Mouse (Mus musculus) lung, postnatal 0 days (tissue): ENCODE measurements at regions not wholly inside any gene's neighbourhood (a gene's known extent, or its start where the extent isn't known, plus 50 kb on each side); places are given as distances from the start of the nearest gene placed in this dataset.

Experiments used
- CTCF ChIP-seq: IDR thresholded peaks from 2 replicates; pipeline ENCODE4 v1.5.1; 2016; ENCODE audit warnings: antibody characterized with exemption, mild to moderate bottlenecking
- EP300 ChIP-seq: IDR thresholded peaks from 2 replicates; pipeline ENCODE4 v1.6.1; 2016; ENCODE audit warnings: antibody characterized with exemption, mild to moderate bottlenecking, control low read depth

DNA sequence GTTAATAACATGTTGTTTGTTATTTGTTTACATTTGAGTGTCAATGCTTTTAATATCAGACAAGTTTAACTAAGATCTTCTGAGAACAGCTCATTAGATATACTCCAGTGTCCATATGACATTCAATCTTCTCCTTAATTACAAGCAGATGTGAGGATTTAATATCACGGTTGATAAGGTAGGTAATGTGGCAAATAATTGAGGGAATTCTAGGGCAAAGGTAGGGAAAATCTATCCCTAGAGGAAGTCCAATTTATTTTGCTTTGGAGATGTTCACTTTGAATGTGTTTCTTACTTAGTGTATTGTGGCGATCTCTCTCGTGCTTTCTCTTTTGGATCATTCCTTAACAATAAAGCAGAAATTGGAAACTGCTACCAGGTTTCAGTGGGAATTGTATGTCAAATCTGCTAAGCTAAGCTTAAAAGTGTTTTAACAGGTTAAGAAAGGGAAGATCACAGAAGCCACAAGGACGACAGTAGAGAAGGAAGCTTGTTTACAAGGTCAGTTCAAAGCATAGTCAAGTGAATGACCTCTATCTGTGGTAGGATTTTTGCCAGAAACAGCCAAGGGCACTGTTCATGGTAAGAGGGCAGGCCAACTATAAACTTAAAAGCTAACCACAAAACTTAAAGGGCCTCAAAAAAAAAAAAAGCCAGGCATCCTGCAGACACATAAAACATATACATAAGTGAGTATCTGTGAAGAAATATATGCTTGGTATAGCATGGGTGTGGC, 282.2 kb upstream of the Xrcc4 start:
- TF ChIP-seq CTCF (no peak), EP300 (no peak)
